Mouse (Mus musculus) thymus, postnatal 10 days (tissue): Measurements from ENCODE around the gene Ptprj.

Source experiments
- DNase-seq, 2 experiments: peaks; one replicate each; pipeline ENCODE4 v3.0.0; 2021; ENCODE audit warnings: low spot score in 2 of 2

The Ptprj gene

GRCm38 (mm10) chr2:90559688-90560196, 20.7 kb downstream of the Ptprj start:
- DNase-seq, result no peak

GRCm38 (mm10) chr2:90559015-90559687, 21.3 kb downstream of the Ptprj start:
- no peak for DNase-seq

GRCm38 (mm10) chr2:90558361-90558760, 22.1 kb downstream of the Ptprj start:
- DNase-seq, result no peak

DNA sequence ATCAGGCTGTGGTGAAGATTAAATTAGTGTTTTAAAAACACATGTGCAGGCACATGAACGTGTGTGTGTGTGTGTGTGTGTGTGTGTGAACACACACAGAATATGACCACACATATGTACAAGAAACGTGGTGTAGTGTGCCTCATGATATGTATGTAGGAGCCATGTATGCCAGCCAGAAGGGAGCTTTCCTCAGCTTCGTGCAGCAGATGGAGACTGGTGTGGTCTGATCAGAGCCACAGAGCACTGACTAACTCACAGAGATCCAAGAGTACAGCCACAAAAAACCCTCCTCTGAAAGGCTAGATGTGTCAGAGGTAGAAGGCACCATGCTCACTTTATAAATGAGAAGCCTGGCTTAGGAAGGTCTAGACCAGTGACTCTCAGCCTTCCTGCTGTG, 22.5 kb downstream of the Ptprj start:
- no peak for DNase-seq

DNA sequence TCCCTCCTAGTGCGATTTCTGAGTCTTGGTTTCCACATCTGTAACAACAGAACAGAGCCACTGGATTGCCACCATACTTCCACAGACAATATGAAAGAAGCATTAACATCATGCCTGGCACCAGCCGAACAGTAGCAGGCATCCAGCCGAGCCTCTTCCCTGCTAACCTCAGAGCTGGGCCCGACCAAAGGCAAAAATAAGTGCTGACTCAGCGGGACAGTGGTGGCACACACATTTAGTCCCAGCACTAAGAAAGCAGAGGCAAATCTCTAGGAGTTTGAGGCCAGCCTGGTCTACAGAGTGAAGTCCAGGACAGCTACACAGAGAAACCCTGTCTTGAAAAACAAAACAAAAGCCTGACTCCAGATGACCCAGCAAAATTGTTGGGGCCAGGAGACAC, 24.7 kb downstream of the Ptprj start:
- DNase-seq, result no peak

- no peak for DNase-seq
These were observed 25.6 kb downstream of the Ptprj start for GRCm38 (mm10) chr2:90554806-90555205.

DNA sequence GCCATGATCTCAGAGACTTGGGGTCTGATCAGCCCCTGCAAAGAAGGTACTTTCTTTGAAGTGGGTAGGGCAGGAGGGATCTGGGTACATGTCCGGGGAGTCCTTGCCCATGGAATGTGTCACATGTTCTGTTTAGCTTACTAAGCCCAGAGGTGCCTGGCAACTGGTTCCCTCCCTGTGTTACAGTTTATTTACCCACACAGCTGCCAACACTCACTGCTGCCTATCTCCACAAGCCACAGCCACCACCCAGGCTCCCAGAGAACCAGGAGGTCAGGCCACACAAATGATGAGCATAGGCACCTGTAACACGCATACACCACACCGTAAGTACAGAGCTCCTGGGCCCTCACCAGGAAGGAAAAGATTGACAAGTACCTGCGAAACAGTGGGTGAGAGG, 26.6 kb downstream of the Ptprj start:
- no peak for DNase-seq

DNA sequence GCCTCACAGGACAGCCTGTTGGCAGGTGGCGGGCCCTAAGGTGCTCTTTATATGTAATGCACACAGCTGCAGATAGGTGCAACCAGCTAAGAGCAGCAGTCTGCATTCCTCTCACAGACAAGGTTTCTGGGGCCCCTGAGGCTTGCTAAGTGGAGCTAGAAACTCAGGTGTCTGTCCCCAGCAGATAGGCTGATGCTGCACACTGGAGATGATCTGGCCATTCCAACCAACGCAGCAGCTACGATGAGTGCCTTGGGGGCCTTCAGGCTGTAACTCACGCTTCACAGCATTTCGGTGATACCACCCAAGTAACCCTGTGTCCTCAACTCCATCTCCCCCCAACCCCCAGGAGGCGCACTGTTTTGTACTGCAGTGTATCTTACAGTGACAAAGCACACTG, 29.8 kb downstream of the Ptprj start:
- no peak for DNase-seq

DNA sequence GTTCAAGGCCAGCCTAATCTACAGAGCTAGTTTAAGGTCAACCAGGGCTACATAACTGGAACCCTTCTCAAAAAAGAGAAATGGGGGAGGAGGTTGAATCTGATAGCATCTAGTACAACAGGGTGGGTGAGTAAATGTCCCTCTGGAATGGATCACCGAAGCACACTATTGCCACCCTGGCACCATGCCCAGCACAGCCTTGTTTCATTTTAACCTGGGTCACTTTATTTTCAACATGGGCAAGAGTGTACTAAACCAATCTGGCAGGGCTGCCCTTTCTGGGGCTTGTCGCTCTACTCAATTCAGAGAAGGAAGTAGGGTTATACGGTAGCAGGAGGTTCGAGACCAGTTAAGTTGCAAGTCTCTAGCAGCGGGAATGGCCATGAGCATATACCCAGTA, 31.9 kb downstream of the Ptprj start:
- no peak for DNase-seq

DNA sequence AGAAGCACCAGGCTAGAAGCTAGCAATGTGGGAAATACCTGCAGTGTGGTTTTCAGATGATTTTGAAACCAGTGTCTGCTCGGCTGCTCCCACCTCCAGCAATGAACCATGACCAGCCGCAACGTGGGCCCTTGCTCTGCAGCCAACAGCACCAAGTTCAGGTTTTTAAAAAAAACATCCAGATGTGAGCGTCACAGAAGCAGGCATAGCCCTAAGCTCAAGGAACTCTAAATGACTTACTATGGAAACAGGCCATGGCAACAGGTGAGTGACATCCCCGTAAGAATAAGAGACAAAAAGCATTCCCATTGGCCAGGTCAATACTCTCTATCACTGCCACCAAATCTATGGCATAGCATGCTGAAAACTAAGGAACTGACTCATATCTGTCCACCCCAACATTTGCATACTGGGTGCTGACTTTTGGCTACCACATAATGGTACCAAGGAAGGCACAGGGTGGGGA, 33.3 kb downstream of the Ptprj start:
- no peak for DNase-seq

DNA sequence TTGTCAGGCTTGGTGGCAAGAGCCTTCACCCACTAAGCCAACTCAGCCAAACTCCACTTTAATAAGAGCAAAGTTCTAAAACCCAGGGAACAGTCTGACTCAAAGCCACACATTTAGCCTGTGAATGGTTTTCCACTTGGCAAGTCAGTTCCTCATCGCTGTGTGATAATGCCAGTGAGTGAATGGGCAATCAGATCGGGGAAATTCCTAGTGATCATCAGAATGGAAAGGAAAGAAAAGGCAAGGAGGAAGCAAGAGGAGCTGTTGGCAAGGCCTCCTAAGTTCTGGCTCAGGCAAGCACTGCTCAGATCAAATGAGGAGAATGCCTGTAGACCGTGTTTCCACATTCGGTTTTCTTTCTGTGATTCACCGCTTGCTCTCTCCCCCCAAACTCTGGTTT, 35.2 kb downstream of the Ptprj start:
- DNase-seq, result no peak

GRCm38 (mm10) chr2:90543989-90544388, 36.5 kb downstream of the Ptprj start:
- DNase-seq, result no peak

GRCm38 (mm10) chr2:90543106-90543702, 37.2 kb downstream of the Ptprj start:
- DNase-seq, result no peak

DNA sequence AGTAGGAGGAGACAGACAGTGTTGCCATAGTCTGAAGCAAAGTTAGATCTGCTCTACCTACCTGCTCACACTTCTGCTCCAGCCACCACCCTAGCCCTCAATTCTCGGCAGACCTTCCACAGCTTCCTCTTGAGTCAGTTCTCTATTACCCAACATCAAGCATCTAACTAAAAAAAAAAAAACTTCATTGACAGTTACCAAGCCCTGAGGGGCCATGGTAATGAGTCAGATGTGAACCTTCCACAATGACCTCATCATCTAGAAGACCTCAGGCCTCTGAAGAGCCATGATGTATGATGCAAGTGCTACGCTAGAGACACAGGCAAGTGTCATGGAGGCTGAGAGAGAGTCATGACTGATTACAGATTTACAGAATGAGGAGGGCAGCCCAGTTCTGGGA, 37.8 kb downstream of the Ptprj start:
- no peak for DNase-seq

DNA sequence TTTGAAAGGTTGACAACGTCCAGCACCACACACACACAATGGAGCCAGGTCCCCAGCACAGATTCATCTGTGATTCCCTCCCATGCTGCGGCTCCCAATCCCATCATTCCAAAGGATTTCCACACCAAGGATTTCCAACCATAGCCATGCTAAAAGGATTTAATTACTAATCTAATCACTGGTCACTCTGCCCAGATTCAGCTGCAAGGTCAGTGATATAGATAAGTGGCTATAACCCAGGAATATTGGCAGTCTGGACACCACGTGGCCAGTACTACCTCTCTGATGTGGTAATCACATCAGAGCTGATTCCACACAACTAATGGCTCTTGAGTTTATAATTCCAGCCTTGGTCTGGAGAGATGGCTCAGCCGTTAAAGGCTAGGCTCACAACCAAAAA, 41.2 kb downstream of the Ptprj start:
- DNase-seq, result no peak

- no peak for DNase-seq
These were observed 43.2 kb downstream of the Ptprj start for GRCm38 (mm10) chr2:90537244-90537643.

- no peak for DNase-seq
These were observed 43.9 kb downstream of the Ptprj start for GRCm38 (mm10) chr2:90536555-90536954.

- no peak for DNase-seq
These were observed 45.7 kb downstream of the Ptprj start for GRCm38 (mm10) chr2:90534751-90535150.

DNA sequence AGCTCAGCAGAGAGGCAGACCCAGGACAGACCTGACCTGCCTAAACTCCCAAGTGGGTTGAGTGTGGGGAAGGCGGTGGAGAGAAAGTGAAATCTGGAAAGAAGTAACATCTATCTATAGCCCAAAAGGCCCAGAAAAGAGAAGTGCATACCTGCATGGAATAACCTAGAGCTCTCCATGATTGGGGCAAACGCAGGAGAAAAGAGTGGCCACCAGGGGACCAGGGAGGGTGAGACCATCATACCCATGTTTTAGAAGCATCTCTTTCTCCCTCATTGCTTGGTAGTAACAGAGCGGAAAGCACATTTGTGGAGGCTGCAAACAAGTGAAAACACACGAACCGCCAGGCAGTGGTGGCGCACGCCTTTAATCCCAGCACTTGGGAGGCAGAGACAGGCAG, 46.5 kb downstream of the Ptprj start:
- DNase-seq, result no peak

GRCm38 (mm10) chr2:90532095-90532494, 48.4 kb downstream of the Ptprj start:
- no peak for DNase-seq

DNA sequence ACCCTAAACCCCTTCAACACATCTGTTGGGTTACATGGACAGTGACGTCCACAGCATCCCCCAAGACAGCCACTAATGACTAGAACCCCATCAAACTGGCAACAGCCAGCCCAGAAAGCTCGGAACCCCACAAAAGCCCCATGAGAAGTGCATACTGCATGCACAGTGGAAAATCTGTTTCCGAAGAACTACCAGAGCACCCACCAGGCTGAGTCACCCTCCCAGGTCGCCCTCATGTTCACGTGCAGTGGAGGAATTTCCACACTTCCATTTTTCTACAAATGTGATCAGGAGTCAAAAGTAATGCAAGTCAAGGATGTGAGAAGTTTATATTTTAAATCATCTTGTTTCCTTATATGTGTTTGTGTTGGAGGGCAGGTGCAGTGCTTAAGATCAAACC, 52.3 kb downstream of the Ptprj start:
- no peak for DNase-seq

GRCm38 (mm10) chr2:90526971-90527370, 53.5 kb downstream of the Ptprj start:
- DNase-seq, result no peak

DNA sequence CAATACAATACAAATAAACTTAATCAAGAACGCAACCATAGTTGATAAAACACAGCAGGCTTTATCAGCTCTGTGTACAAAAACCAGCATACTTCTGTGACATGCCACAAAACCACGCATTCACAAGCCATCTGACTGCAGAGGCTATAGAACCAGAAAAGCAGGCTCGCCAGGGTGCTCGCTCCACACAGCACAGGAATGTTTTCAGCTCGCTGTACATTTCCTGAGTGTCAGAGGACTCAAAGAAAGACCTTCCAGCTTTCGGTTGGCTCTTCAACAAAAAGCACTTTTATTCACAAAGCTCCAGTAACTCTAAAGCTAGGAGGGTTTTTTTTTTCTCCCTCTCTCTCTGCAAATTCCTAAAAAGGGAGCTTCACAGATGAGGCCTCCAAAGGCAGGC, 53.9 kb downstream of the Ptprj start:
- DNase-seq, result no peak

DNA sequence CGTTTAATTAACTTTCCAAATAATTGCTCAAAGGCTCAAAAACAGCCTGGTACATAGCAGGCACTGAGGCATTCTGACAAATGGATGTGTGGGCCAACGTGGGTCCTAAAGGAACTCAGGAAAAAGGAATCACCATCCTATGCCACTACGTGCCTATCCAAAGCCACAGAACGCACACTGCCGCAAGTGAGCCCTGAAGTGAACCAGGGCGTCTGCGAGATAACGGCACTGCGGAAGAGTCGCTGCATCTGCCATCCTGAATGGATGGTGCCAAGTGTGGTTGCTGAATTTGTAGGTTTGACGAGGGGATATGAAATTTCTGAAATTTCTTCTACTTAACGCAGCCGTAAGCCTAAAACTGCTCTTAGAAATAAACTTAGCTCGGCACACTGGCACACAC, 54.6 kb downstream of the Ptprj start:
- DNase-seq, result no peak
